Mouse (Mus musculus) cerebellum, adult 18-20 months (tissue): ENCODE results near the gene Ppp1r1b.
A peak's percentile ranks its signal among the peaks of the same experiment; 100 is the strongest.
"Not testable (repeated sequence)": the region's sequence is repeated elsewhere in the genome, so short reads cannot be mapped to it uniquely, and the experiment has no call there.

Source experiments
- DNase-seq, 2 experiments: peaks; one replicate each; pipeline ENCODE4 v3.0.0; 2021

Gene Ppp1r1b

DNA sequence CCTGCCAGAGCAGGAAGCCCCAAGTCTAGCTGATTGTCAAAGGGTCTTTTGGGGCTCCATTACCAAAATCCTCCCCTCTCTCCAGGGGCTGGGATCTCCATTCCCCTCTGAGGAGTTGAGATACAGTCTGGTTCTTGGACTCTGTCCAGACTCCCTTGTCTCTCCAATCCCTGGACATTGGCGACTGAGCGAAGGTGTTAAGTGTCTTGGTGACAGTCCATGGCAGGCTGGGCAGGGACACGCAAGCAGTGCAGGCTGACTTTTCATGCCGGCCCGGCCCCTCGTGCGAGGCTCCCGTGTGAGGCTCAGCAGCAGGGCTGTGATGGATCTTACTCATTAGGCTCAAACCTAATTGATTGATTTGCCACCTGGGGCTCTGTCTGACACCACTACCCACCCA, 26.1 kb downstream of the Ppp1r1b start:
- DNase-seq = no peak

DNA sequence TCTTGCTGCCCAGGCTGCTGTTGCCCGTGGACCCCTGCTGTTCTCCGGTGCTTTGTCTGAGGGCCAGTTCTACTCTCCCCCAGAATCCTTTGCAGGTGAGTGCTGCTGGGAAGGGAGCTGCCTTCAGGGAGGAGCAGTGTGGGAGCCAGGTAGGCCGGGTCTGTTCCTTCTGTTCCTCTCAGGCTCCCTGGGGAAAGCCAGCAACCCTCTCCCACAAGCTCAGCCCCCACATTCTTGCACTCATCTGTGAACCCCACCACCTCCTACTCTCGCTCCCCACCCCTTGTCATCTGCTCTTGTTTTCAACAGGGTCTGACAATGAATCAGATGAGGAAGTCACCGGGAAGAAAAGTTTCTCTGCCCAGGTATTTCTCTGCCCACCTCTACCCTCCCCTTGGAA, 28.6 kb downstream of the Ppp1r1b start:
- DNase-seq = no peak

DNA sequence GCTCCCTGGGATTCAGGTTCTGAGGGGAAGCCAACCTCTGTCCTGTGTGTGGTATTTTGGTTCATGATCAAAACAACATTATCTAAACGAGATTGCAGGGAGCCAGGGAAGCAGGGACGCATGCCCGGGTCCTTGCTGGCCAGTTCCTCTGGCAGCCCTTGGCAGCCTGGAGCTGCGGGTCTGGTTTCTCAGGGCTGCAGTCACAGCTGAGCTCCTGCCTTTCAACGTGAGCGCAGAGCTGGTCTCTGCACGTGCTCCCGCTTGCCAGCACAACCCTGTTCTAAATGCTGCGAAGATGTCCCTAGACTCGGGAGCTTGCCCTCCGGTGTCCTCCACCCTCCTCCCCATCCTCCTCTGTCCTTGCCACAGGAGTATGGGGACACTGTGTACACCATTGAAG, 29.6 kb downstream of the Ppp1r1b start:
- DNase-seq = no peak

DNA sequence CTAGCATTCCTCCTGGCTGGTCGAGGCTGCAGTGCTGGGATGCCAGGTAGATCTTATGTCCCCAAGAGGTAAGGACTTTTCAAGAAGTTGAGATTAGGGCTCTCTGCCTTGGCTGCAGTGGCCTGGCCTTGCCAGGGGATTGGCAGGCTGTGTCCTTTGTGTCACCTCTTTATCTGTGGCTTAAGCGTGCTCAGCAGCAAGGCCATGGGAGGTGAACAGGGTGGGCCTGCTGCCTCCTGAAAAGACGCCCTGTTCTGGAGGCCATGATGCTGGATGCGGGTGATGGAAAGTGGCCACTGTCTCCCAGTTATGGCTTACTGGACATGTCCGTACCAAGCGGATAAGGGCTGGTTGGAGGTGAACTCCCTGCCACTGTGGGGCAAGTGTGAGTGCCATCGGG, 31.2 kb downstream of the Ppp1r1b start:
- no peak for DNase-seq

DNA sequence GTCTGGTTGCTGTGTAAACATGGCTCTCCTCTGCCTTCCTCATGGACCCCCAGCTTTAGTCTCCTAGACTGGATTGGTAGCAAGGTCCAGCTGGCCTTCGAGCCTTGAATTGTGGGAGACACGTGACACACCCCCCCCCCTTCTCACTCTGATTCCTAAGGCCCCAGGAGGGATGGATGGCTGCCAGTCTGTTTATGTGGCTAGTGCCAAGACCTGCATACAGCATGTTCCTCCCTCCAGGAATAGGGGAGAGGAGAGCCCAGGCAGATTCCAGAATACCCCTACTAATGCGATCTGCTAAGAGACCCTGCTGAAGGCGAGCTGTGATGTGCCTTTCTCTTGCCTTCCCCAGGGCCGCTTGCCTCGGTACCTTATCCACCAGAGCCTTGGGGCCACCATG, 31.9 kb downstream of the Ppp1r1b start:
- DNase-seq = peak; percentile 62 to 72

DNA sequence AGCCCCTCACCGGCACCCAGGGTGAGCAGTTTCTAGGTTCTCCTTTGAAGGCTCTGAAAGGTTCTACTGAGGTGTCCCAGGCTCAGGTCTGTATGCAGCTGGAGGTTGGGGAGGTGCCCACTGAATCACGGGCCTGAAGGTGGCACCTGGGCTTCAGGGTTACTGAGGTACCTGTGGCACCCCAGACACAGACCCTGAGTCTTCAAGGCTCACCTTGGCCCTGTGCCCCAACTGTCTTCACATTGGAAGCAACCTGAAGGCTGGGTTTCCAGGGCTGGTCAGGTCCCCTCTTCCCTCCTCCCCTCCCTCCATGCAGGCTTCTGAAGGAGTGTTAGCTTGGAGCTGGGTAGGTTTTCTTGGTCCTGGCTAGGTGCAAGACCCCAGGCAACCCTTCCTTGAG, 33.4 kb downstream of the Ppp1r1b start:
- DNase-seq = no peak

DNA sequence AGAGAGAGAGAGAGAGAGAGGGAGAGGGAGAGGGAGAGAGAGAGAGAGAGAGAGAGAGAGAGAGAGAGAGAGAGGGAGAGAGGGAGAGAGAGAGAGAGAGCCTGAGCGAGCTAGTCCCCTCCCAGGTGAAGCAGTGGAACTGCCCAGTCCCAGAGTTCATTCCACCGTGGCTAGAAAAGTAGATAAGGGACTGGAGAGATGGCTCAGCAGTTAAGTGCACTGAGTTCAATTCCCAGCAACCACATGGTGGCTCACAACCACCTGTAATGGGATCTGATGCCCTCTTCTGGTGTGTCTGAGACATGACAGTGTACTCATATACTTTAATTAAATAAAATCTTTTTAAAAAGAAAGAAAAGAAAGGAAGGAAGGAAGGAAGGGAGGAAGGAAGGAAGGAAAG, 34.2 kb downstream of the Ppp1r1b start:
- not testable (repeated sequence) for DNase-seq

DNA sequence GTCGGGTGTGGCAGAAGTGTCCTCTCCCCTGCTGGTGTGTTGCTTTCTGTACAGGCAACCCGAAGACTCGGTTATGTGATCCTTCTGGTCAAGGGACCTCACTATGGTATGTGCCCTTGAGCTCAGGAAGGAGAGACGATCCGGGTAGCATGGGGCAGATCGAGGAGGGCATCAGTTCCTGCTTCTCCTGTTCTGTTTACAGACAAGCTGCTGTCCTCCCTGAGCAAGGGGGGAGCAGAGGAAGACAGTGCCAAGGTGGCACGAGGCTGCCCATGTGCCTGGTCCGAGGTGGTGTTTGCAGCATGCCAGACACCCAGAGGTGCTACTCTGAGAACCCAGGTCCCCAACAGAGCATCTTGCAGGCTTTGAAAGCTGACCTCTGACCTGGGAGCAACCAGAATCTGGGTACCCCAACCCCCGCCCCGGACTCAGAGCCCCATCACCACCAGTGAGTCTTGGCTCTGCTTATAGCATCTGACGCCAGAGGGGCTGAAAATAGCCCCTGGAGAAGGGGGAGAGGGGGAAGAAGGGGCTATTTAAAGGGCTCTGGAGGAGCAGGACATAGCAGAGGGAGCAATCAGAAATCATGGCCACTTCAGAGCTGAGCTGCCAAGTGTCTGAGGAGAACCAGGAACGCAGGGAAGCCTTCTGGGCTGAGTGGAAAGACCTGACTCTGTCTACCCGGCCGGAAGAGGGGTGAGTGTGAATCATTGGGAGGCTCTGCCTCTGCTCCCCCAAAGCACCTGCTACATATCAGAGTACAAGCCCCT, 35.2 kb downstream of the Ppp1r1b start, which contains the start of gene Tcap:
TSS of gene Tcap (plus strand) at position 551 of the 770 bp plus-strand sequence.
- DNase-seq = peak; percentile 60 to 69

DNA sequence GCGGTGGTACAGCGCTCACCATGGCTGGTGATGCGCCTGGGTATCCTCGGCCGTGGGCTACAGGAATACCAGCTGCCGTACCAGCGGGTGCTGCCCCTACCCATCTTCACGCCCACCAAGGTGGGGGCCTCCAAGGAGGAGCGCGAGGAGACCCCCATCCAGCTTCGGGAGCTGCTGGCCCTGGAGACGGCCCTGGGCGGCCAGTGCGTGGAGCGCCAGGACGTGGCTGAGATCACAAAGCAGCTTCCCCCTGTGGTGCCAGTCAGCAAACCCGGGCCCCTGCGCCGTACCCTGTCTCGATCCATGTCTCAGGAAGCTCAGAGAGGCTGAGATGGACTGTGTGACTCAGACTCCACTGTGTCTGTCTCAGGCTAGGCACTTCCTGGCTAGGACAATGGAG, 36.0 kb downstream of the Ppp1r1b start:
- DNase-seq = no peak

DNA sequence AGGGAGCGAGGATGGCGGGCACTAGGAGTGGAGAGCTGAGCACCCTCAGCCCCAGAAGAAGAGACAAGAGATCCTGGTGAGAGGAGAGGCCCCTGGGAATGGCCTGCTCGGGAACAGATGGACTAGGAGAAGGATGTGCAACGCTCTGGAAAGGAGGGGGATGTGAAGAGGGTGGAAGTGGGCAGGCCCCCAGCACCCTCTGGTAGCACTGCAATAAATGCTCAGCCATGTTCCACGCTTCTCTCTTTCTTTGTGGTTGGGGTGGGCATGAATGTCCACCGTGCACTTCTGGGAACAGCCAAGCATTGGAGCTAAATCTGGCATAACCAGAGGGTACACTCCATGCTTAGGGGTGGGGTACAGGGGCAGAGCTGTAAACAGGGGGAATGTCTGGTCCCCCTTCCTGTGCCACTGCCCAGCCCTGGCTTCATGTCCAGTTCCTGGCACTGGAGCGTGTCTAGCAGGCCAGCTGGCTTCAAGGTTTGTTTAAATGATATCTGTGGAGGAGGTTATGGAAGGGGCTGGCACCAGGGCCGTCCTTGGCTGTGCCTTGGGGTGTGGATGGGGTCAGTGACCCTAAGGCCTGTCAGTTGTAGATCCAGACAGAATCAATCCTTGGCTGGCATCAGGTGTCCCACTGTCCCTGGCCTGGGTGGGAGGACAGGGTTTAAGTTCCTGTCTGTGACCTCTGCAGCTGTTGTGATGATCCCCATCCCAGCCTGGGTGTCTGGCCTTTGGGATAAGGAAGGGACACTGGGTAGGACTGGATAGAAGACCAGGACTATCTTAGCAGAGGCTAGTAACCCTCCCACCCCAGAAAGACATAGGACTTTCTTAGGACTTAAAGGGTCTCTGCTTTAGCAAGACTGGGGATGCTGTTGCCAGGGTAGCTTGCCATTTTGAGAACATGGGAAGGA, 36.8 kb downstream of the Ppp1r1b start:
- DNase-seq = peak in 1 of 2 experiments; percentile 43

DNA sequence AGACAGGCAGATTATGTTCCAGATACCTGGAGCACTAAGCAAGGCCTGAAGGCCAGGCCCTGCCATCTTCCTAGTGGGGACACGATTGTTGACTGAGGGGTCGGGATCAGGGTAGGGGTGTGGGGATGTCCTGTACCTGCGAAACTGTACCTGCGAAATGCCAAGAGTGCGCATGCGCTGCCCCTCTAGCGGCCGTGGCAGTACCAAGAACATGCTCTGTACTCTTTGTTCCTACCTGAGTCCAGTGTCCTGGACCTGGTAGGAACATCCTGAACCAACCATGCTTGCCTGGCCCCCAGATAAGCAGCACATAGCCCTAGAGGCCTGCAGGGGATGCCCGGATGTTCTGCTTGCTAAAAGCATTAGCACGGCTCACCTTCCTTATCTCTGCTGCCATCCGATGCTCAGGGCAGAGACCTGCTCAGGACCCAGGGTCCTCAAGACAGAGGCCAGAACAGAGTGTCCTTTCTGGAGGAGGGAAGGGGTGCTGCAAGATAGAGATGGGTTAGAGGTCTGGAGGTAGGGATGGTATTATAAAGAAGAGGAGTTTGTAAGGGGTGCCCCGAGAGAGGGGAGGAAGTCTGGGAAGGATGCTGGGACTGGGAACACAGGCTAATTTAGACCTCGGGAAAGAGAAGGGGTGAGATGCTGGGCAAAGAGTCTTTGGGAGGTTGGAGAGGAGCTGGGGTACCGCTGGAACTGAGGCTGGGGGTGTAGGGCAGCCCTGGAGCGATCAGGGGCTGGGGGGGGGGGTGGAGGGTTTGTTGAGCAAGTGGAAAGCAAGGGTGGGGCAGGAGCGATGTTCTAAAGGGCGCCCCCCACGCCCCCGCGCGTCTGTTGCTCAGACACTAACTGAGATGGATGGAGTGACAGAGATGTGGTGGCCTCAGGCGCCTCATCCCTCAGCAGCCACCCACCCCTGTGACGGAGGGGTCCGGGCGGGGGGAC, 37.7 kb downstream of the Ppp1r1b start, which contains the start of gene Pnmt:
TSS of gene Pnmt (plus strand) at position 813 of the 948 bp plus-strand sequence.
- DNase-seq = no peak

DNA sequence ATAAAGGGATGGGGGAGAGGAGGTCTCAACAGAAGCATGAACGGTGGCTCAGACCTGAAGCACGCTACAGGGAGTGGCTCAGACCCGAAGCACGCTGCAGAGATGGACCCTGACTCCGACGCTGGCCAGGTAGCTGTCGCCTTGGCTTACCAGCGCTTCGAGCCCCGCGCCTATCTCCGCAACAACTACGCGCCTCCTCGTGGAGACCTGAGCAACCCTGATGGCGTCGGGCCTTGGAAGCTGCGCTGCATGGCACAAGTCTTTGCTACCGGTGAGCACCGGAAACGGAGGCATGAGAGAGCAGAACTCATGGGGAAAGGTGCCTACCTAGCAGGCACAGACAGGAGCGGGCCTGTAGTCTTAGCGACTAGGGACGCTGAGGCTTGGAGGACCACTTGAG, 38.4 kb downstream of the Ppp1r1b start:
- DNase-seq = no peak

DNA sequence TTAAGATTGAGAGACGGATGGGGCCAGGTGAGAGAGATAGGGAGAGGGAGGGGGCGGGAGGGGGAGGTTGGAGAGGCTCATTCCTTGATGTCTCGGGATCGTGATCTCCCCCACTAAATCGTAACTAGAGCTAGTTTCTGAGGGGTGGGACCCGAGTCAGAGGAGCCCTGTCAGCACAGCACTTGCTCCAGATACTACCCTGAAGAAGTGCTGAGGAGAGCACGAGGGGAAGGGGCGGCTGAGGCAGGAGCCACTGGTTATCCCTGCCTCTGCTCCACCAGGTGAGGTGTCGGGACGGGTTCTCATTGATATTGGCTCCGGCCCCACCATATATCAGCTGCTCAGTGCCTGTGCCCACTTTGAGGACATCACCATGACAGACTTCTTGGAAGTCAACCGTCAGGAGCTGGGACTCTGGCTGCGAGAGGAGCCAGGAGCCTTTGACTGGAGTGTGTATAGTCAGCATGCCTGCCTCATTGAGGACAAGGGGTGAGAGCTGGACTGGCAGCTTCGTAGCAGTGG, 38.9 kb downstream of the Ppp1r1b start:
- no peak for DNase-seq

DNA sequence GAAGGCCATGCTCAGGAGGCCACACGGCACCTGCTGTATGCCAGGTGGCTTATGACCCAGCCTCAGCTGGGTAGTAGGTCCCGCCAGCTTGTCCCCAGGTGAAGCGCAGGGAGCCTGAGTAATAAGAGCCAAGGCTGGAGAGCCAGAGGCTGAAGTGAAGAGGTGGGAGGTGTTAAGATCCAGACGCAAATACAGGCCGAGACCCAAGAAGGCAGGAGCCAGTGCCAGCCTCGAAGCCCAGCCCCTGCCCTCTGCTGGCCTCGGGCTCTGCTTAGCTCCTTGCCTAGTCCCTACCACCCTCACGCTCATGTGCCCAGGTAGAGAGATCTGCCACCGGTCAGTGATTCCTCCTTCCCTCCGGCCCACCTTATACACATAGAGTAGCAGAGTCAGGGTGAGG, 40.1 kb downstream of the Ppp1r1b start:
- no peak for DNase-seq

DNA sequence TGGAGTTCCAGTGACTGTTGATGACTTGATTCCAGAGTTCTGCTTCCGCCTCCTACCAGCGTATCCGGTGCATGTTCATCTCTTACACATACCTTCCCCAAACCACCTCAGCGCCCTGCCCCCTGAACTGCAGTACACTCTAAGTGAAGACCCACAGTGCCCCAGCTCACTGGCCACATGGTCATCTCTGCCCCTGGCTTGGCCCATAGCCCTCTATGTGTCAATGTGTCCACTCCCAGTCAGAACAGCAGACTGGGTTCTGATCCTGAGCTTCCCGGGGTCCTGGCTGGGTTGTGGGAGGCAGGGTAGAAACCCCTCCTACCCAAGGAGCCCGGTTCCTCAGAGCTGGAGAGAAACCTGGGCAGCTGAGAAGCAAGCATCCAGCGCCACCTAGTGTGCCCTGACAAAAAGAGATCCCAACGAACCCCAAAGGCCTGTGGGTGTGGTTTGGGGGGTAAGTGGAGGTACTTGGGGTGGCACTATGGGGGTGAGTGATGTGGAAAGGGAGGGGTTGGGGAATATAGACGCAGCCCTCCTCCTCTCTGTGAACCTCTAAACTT, 41.1 kb downstream of the Ppp1r1b start:
- peak; percentile 66 to 71 for DNase-seq

DNA sequence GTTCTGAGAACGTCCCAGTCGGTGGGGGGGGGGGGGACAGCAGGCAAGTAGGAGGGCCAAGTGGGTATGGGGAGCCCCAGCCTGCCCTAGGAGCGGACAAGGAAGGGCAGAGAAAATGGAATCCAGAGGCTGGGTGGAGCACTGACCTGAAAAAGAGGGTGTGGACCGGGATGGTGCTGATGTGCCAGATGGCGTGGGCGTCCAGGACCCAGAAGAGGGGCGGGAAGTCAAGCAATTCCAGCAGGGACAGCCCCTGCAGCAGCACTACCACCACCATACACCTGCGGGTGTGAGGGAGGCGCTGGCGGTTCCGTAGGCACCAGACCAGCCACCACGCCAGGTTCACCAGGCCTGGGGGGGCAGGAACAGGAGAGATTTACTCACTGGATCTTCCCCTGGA, 41.9 kb downstream of the Ppp1r1b start:
- DNase-seq = no peak

DNA sequence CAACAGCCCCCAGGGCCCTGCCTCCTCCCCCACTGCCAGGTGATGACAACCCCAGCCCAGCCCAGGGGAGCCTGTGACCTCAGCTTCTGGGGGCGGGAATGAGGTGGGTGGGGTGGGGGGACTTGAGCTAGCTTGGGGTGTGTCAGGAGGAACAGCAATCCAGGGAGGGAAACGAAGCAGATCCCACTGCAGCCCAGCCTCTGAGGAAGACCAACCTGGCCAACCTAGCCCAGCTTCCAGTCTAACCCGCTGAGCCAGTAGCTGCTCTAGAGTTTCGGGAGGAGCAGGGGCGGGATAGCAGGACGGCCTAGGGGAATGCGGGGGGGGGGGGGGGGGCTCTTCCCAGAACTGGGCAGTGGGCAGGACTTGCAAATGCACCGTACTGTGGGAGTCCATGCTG, 43.8 kb downstream of the Ppp1r1b start:
- DNase-seq = no peak

DNA sequence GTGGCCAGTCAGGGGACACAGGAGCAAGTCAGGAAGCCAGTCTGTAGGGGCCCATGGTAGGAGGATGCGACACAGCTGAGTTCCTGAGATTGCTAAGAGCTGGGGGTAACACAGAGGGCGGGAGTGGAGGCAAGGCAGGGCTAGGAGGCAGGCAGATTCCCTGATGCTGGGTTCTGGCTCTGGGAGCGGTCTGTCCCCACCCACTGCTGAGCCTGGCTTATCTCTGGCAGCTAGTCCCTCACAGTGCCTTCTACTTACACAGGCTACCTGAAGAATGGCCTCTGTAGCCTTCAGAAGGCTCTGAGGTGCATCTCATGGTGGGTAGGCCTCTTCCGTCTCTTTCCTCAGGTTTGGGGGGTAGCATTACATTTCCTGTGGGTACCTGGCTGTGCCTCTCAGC, 44.4 kb downstream of the Ppp1r1b start:
- DNase-seq = no peak

DNA sequence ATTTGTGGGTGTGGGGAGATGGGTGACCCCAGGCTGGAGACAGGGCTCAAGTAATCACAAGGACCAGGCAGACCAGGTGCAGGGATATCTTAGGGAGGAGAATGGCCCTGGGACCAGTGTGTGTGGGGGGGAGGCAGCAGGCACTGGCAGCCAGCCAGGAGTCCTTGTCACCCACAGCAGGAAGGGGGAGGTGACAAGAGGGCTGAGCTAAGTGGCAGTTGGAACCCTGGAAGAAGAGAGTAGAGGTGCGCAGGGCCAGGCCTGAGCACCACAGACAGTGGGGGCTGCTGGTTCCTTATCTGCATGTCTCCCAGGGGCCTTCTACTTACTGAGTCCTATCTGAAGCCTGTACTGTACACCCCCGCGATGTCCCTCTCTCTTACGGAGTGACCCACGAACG, 45.1 kb downstream of the Ppp1r1b start:
- no peak for DNase-seq

DNA sequence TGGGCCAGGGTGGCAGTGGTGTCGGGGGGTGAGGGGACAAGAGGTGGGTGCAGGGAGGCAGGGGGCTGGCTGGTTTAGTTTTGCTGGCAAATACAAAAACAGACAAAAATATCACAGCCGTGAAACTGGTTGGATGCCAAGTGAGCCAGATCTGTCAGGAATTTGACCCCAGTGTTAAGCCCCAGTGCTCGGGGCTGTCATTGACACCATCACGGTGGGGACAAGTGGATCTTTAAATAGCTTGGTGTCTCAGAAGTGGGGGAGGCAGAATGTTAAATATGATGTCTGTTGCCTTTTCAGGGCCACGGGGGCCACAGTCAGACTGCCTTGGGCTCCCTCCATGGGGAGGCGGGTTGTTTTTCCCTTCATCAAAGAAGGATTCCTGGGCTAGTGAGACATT, 46.1 kb downstream of the Ppp1r1b start:
- DNase-seq = no peak

DNA sequence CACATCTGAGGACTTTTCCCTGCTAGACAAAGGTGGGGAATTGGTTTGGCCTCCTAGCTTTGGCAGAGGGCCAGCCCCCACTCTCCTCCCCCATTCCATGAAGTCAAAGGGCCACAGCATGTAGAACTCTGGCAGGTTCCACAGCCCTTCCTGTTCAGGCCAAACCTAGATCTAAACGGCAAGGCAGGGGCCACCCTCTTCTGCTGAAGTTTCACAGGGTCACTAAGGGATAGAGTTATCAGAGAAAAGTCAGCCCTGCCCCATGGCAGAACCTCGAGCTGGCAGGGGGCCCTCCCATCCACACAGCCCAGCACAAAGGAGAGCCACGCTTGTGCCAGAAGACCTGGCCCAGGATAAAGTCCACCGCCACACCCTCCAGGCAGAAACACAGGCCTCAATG, 46.8 kb downstream of the Ppp1r1b start:
- no peak for DNase-seq

DNA sequence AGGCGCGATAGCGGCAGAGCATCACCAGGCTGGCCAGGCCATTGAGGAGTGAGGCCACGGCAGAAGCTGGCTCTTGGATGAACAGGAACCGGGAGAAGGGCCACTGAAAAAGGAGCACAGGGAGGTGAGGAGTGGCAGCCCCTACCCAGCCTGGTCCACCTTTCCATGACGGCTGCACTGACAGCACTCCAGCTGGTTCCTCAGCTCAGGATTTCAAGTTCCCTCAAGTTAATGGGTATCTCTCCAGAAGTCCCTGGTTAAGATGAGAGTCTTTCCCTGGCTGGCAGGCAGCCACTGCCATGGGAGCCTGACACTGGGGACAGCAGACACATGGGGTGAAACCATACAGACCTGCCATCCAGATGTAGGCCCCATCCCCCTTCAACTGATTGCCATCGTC, 49.7 kb downstream of the Ppp1r1b start:
- DNase-seq = no peak
